Mouse (Mus musculus): Measurements from ENCODE around the gene Olfr1375.
"Not testable (repeated sequence)": the region's sequence is repeated elsewhere in the genome, so short reads cannot be mapped to it uniquely, and the experiment has no call there.

Olfr1375 gene

DNA sequence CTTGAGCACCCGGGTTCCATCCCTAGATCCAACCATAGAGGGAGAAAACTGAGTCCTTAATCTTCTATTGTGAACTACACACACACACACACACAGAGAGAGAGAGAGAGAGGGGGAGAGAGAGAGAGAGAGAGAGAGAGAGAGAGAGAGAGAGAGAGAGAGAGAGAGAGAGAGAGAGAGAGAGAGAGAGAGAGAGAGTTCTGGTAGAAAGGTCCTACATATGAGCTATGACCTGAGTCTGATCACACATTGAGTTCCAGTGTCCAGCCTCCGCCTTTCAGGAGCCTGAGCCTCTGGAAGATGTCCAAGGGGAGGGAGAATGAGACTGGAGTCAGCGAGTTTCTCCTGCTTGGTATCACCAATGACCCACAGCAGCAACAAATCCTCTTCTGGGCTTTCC, at the start of gene Olfr1375:
Gene Olfr1375 (plus strand): TSS at position 301 of the 400 bp plus-strand sequence.
- DNase-seq (ENCODE audit: low spot score in 2 of 2) = not testable (repeated sequence)

DNA sequence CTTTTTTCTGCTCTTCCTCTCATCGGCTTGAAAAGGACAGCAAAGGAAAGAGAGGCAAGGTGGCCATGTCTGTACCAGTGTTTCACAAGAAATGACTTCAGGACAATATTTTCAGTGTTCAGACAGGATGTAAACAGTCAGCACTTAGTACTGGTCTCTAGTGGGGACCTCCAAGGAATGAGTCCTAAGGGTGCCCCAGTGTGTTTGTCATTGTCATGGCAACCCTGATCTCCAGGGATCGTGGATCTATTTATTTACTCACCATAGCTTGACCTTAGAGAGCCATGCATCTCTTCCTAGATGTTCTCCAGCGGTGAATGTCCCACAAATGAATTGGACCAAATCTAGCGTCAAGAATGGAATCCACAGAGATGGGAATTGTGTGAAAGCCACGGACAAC, 44.6 kb upstream of the Olfr1375 start, which contains the start of gene Olfr51:
Gene Olfr51 (plus strand): TSS at position 301 of the 400 bp plus-strand sequence.
- no peak for DNase-seq (ENCODE audit: low spot score in 2 of 2)

DNA sequence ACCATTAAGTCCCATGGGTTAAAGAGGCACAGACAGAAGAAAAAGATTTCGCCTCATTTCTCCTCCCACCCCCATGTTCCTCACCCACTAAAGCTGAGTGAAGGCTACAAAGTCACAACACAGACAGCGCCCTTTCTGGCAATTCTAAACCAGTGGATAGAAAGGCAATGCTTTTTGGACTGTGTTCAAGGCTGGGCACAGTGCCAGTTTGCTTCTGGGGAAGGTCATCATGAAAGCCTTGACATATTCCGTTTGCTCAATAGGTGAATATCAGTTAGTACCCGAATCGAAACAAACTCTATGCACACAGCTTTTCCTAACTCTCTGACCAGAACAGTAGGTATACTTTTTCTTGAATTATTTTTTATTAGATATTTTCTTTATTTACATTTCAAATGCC, 36.1 kb upstream of the Olfr1375 start:
- DNase-seq (ENCODE audit: low spot score in 2 of 2) = no peak

DNA sequence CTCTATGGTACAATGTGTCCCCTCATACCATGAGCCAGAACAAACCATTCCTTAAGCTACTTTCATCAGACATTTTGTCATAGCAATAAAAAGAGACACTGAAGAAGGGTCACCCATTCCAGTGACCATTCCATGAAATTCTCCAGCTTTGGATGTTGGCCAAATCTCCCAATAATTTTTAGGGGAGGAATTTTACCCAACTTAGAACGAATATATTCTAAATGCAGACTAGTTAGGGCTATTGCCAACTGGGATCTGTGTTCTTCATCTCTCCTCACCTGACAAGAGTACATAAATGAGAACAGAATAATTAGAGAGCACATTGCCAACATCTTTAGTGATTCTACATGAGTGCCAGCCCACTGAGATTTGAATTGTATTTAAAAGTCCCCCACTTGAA, 34.0 kb upstream of the Olfr1375 start, which contains the start of gene Olfr54:
Gene Olfr54 (plus strand): TSS at position 301 of the 400 bp plus-strand sequence.
- DNase-seq (ENCODE audit: low spot score in 2 of 2) = no peak

DNA sequence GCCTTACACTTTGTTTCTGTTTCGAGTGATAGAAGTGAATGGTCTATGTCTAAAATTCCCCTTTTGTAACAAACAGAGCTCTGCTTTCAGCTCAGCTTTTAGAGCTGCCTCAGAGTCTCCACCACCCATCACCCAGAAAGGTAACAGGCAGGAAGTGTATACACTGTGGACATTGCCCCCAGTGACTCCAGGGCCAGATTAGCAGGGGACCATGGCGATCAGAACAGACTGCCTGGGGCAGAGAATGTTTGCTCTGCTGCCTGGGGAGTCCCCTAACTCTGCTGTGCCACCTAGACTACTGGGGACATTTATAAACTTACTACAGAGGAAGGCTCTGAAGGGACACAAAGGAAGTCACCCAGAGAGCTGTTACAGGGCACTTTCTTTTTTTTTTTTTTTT, 31.6 kb upstream of the Olfr1375 start:
- no peak for DNase-seq (ENCODE audit: low spot score in 2 of 2)

DNA sequence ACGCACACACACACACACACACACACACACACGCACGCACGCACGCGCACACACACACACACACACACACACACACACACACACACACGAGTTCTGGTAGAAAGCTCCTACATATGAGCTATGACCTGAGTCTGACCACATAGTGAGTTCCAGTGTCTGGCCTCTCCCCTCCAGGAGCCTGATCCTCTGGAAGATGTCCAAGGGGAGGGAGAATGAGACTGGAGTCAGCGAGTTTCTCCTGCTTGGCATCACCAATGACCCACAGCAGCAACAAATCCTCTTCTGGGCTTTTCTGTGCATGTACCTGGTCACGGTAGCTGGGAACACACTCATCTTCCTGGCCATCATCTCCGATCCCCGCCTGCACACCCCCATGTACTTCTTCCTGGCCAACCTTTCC, 21.1 kb upstream of the Olfr1375 start:
- DNase-seq (ENCODE audit: low spot score in 2 of 2) = not testable (repeated sequence)

DNA sequence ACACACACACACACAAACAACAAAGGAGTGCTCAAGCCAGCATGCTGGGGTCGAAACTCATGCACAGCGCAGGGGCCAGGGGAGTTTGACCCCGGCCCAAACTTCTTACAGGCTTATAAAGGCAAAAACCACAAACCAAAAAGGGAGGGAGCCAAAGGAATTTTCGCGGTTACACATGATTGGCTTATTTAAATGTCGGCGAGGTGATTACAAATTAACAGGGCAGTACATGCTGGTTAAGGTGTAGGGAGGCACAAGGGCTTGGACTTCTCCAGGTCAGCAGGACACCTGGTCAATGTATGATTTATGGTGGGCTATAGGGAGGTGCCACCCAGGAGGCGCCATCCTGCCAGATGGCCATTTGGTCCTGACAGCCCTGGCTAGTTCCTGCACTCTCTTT, 18.5 kb upstream of the Olfr1375 start:
- not testable (repeated sequence) for DNase-seq (ENCODE audit: low spot score in 2 of 2)

DNA sequence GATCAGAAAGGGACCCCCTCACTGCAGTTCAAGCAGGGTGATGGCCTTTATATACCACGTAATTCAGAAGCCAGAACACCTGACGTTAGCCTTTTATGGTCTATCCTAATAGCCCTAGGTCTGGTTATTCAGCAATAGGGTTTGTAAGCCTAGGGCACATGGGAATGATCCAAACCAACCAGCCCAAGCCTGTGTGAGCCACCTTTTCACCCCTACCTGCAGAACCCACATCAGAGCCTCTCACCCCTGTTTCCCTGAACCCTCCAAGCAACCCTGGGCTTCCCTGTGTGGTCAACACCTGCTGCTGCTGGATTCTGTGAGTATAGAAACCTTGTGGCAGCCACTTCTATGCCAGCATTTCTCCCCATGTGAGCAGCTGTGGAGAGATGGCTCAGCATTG, 17.7 kb upstream of the Olfr1375 start:
- no peak for DNase-seq (ENCODE audit: low spot score in 2 of 2)

DNA sequence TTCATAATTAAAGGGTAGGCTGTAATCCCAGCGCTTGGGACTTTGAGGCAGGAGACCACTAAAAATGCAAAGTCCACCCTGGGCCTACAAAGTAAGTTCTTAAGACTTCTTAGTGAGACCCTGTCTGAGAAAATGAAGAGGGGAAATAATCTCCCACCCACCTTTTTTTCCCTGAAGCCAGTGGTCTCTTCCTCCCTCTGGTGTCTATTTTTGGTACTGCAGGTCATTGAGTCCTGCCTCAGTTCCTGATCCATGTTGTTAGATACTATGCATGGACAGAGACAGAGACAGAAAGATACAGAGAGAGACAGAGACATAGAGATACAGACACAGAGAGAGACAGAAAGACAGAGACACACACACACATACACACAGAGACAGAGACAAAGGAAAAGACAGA, 15.1 kb upstream of the Olfr1375 start:
- peak in 1 of 2 experiments; percentile 11 for DNase-seq (ENCODE audit: low spot score in 2 of 2)

DNA sequence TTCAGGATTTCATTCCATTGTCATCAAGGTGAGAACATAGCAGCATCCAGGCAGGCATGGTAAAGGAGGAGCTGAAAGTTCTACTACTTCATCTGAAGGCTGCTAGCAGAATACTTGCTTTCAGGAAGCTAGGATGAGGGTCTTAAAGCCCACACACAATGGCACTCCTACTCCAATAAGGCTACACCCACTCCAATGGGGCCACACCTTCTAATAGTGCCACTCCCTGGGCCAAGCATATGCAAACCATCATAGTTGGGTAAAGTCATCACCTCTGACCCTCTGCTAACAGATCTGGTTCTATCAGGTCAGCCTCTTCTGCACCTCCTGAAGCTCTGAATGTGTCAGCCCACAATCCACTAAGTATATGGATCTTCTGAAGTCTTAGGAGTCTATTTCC, 13.8 kb upstream of the Olfr1375 start:
- not testable (repeated sequence) for DNase-seq (ENCODE audit: low spot score in 2 of 2)

DNA sequence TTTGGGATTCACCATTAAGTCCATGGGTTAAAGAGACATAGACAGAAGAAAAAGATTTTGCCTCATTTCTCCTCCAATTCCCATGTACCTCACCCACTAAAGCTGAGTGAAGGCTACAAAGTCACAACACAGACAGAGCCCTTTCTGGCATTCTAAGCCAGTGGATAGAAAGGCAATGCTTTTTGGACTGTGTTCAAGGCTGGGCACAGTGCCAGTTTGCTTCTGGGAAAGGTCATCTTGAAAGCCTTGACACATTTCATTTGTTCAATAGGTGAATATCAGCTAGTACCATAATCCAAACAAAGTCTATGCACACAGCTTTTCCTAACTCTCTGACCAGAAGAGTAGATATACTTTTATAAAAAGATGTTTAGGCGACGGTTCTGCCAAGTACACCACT, 12.0 kb upstream of the Olfr1375 start:
- no peak for DNase-seq (ENCODE audit: low spot score in 2 of 2)

DNA sequence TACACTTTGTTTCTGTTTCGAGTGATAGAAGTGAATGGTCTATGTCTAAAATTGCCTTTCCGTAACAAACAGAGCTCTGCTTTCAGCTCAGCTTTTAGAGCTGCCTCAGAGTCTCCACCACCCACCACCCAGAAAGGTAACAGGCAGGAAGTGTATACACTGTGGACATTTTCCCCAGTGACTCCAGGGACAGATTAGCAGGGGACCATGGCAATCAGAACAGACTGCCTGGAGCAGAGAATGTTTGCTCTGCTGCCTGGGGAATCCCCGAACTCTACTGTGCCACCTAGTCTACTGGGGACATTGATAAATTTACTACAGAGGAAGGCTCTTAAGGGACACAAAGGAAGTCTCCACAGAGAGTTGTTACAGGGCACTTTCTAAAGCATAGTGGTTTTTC, 3.1 kb upstream of the Olfr1375 start:
- not testable (repeated sequence) for DNase-seq (ENCODE audit: low spot score in 2 of 2)

DNA sequence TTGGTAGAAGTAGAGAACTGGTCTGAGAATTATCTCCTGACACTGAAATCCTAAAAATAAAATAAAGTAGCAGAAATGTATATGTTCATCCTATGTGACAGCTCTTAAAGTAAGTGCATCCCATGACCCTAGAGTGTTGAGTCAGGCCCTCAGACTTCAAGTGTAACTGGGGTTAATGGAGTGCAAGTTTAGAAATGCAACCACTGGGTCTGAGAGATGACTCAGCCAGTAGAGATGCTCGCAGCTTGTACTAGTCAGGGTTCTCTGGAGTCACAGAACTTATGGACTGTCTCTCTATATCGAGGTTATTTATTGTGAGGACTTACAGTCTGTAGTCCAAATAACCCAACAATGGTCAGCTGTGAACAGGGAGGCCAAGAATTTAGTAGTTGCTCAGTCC, 3.8 kb downstream of the Olfr1375 start:
- no peak for DNase-seq (ENCODE audit: low spot score in 2 of 2)

DNA sequence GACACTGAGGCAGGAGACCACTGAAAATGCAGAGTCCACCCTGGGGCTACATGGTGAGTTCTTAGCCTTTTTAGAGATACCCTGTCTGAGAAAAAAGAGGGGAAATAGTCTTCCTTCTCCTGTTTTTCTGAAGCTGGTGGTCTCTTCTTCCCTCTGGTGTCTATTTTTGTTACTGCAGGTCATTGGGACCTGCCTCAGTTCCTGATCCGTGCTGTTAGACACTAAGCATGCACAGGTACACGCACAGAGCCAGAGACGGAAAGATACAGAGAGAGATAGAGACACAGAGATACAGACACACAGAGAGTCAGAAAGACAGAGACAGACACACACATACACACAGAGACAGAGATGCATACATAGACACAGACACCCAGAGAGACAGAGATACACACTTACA, 5.3 kb downstream of the Olfr1375 start:
- no peak for DNase-seq (ENCODE audit: low spot score in 2 of 2)

DNA sequence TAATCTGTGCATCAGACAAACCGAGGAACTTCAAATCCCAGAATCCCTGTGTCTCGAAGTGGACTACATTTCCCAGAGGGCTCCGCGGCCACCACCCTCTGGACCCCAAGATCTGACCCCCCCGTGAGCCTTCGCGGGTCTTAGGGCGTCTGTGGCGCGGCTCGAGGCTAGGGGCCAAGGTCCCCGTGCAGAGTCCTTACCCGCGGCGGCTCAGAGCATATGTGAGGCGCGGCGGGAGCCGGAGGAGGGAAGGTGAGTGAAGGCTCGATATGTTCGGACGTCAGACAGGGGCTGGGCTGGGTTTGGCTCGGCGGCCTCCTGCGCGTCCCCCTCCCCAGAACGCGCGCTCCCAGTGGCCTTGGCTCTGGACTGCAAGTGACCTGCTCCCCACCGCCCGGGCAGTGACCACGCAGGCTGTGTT, 11.3 kb downstream of the Olfr1375 start, which contains the start of gene Zfp354a:
Gene Zfp354a (plus strand): TSS at position 107 of the 421 bp plus-strand sequence.
- peak; percentile 31 to 65 for DNase-seq (ENCODE audit: low spot score in 2 of 2)

DNA sequence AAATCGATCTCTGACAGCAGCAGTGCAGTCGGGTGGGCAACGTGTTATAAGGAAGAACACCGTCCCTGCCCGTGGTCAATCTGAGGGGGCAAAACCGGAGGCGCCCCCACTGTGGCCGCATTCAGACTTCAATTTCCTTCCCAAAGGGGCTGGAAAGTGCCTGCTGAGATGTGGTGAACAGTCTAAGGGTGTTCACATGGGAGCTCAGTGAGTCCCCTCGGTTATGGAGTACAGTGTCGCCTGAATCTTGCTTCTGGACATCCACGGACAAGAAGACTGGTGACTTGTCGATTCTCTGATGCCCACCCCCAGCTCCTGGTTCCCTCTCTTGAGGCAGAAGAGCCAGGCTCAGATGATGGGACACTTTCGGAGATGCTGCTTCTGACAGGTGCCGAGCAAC, 11.7 kb downstream of the Olfr1375 start:
- DNase-seq (ENCODE audit: low spot score in 2 of 2) = no peak

DNA sequence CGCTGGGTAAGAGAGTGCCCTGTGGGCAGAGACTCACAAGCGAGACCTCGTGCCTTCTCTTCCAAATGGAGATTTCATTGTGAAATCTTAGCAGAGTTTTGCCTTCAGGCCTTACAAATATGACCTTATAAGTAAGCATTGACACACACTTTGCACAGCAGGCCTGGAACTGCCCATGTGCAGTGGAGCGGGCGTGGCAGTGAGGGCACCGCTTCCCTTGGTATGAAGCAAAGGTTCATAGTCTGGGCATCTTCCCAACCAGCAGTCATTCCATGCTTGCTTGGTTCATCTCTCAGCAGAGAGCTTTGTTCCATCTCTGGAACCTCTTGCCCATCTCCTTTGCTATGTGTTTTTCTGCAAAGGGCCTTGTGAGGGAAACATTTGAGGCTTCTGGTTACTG, 13.1 kb downstream of the Olfr1375 start:
- DNase-seq (ENCODE audit: low spot score in 2 of 2) = no peak

DNA sequence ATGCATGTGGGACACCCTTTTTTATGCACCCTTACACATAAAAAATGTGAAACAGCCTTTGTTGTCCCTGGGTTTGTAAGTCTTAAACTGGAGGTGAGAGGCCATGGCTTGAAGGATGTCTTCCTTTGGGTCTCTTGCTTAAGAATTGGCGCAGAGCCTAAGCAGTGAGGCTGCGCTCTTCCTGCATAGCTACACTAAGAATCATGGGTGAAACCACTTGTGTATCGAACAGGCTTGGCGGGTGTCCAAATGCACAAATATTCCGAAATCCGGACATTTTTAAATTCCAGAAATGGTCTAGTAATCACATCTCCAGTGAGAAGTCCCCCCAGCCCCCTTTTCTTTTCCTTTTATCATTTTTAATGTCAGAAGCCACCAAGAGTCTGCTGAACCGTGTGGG, 15.4 kb downstream of the Olfr1375 start:
- DNase-seq (ENCODE audit: low spot score in 2 of 2) = no peak

DNA sequence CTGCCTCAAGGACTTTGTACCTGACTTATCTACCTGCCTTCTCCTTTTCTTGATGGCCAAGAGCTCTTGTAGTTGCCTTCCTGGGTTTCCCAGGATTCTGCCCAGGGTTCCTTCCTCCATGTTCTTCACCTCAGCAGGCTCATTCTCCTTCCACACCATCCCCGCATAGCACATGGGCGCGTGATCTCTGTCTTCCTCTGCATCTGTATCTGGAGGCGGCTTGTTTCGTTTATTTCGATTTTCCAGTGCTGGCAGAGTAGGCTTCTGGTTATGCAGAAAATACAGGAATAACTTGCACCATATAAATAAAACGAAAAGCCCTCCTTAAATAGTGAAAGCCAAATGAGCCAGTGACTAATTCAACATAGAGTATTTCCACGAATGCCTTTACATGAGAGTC, 15.9 kb downstream of the Olfr1375 start:
- DNase-seq (ENCODE audit: low spot score in 2 of 2) = peak in 1 of 2 experiments; percentile 44

DNA sequence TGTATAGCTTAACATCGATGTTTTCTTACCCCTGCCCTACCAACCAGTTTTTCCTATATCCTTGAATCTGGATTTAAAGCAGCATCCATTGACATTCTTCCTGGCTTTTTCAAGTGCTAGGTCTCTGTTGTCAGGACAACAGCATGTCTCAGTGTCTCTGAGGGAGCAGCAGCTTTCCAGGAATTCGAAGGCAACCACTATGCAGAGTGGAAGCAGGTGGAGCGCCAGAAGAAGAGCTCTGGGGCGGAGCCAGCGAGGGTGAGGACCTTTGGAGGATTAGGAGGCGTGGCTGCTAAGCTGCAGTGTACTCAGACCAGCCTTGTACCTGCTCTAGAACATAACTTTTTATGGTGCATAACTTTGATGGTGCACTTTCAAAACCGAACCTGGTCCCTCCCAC, 36.6 kb downstream of the Olfr1375 start:
- no peak for DNase-seq (ENCODE audit: low spot score in 2 of 2)

DNA sequence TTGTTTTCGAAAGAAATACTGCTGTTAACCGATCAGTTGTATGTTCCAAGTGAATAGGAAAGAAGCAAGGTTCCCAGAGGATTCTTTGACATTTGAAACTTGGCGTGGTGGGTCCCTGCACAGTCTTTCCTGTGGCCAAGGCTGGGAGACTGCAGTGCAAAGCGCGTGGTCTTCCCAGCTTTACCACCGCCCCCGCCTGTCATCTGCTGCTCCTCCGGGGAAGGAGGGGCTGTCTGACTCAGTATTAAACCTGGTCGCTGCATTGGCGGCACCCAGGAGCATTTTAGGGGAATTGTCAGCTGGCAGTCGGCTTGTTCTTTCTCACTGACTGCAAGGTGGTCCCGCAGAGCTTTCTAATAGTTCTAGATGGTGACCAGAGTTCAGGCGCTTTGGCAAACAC, 37.4 kb downstream of the Olfr1375 start:
- no peak for DNase-seq (ENCODE audit: low spot score in 2 of 2)

All from left cerebral cortex, adult 9 months (tissue).